Mouse (Mus musculus): Measurements from ENCODE around the gene Ankrd26.
A peak's percentile ranks its signal among the peaks of the same experiment; 100 is the strongest.

The Ankrd26 gene

GRCm38 (mm10) chr6:118482125-118482524, 79.9 kb downstream of the Ankrd26 start:
- DNase-seq (ENCODE audit: extremely low spot score, low read depth, low spot score), result no peak

- no peak for DNase-seq (ENCODE audit: extremely low spot score, low read depth, low spot score)
These were observed 82.9 kb downstream of the Ankrd26 start, which contains the start of gene Zfp9 for GRCm38 (mm10) chr6:118478957-118479708. Zfp9 (minus strand) TSS chr6:118479320.

GRCm38 (mm10) chr6:118477875-118478785, 83.9 kb downstream of the Ankrd26 start:
- DNase-seq (ENCODE audit: extremely low spot score, low read depth, low spot score), result no peak

GRCm38 (mm10) chr6:118462069-118462705, 99.8 kb downstream of the Ankrd26 start:
- no peak for DNase-seq (ENCODE audit: extremely low spot score, low read depth, low spot score)

- no peak for DNase-seq (ENCODE audit: extremely low spot score, low read depth, low spot score)
These were observed 104.3 kb downstream of the Ankrd26 start for GRCm38 (mm10) chr6:118457726-118458125.

- DNase-seq (ENCODE audit: extremely low spot score, low read depth, low spot score), result peak; percentile 64
These were observed 106.9 kb downstream of the Ankrd26 start, which contains the start of gene Zfp248 for GRCm38 (mm10) chr6:118455042-118455631. Zfp248 (minus strand) TSS chr6:118455528.

- no peak for DNase-seq (ENCODE audit: extremely low spot score, low read depth, low spot score)
These were observed 107.6 kb downstream of the Ankrd26 start for GRCm38 (mm10) chr6:118454452-118454851.

Data from hindlimb bud, embryonic 11.5 days (tissue).